Mouse (Mus musculus): ENCODE results near the gene Bcl2l14. TPM values are rescaled to one million over a fixed set of nuclear protein-coding genes. Genes with fewer than 3 reads are reported as not detected.

Bcl2l14 gene
- polyA plus RNA-seq (2012; rRNA removed): 1.1 and 3.1 TPM in 2 replicates

DNA sequence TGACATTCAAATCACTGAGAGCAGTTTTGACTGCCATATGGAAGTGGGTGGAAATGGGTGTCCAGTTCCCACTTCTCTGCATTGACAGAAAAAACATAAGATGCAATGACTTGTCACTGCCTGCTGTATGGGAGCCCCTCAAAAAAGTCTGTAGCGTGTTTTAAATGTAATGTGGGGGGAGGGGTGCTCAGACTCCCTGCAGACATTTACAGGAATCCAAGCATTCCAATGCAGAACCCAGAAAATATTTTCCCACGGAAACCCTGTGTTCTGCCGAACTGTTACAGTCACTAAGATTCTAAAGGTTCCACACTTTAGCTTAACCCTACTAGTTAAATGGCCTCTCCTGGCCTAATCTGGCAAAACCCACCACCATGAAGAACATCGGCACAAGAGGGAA is at the start of gene Bcl2l14:
Bcl2l14 (plus strand) TSS at position 301 of the 400 bp plus-strand sequence.
- DNase-seq (ENCODE audit: low read depth): no peak

DNA sequence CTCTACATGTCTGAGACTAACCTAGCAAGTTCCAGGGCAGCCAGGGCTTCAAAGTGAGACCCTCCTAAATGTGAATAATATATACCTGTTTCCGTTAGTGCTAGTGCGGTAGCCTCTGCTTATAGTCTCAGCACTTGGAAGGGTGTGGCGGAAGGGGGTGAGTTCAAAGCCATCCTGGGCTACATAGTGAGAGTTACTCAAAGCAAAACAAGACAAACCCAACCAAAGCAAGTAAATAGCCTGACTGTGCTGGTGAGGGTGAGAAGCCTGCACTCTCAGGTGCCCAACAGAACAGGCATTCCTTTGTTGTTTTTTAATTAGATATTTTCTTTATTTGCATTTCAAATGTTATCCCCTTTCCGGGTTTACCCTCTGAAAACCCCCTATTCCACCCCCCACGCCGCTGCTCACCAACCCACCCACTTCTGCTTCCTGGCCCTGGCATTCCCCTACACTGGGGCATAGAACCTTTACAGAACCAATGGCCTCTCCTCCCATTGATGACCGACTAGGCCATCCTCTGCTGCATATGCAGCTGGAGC is 47.5 kb upstream of the Bcl2l14 start:
- no peak for DNase-seq (ENCODE audit: low read depth)

DNA sequence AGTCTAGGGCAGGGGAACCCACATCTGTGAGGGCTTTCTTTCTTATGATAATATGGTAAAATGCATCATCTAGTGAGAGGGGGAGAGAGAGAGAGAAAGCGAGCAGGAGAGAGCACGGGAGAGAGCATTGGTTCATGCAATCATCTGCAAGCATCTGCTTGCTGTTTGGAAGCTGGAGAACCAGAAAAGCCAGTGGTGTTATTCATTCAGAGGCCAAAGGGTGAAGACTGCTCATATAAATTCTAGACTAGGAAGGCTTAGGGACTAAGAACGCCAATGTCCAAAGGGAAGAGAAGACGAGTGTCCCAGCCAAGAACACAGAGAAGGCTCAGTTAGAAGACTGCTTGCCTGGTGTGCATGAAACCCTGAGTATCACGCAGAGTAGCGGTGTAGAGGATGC is 43.2 kb upstream of the Bcl2l14 start:
- DNase-seq (ENCODE audit: low read depth): peak; percentile 97

DNA sequence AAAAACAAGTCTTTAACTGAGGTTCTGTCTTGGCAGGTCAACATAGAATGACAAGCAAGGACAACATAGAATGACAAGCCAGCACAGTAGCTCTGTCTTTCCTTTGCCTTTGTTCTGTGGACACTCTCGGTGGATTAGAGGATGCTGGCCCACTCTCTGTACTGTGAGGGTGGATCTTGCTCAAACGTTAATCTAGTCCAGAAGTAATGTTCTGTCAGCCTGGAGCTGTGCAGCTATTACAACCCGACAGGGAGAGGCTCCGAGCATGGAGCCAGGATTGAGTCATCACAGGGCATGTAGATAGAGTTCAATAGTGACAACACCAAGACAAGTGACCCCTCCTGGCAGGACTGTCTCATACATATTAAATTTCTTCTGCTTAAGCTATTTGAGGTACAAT is 42.4 kb upstream of the Bcl2l14 start:
- peak; percentile 97 for DNase-seq (ENCODE audit: low read depth)

DNA sequence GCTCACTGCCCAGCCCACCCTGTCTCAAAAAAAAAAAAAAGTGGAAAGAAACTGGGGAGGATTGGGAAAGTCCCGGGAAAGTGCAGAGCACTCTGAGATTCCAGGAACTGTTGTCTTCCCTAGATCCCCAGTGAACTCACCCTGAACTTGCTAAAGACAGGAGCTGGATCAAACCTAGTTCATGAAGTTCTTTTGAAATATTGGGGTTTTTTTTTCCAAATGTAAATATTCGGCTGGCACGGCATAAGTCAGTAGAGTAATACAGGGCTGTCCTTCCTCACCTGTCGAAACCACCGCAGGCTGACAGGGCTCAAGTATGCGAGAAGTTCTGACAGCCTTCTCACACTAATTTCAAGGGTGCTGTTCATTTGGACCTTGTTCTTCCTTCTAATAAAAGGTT is 38.5 kb upstream of the Bcl2l14 start:
- peak; percentile 75 for DNase-seq (ENCODE audit: low read depth)

DNA sequence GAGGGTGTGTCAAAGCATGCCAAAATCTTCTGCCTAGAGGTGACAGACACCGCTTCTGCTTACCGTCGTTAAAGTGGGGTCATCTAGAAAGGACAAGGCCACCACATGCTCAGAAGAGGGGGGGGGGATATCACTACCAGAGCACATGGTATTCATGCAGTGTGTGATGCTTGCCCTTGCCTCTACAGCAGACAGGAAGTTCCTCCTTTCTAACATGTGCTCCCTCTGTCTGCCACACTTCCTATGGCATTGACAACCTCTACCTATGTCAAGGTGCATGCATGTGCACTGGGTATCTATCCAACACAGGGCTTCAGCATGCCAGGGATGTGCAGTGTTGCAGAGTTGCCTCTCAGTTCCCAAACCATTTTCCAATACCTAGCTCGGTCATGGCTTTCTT is 36.0 kb upstream of the Bcl2l14 start:
- no peak for DNase-seq (ENCODE audit: low read depth)

DNA sequence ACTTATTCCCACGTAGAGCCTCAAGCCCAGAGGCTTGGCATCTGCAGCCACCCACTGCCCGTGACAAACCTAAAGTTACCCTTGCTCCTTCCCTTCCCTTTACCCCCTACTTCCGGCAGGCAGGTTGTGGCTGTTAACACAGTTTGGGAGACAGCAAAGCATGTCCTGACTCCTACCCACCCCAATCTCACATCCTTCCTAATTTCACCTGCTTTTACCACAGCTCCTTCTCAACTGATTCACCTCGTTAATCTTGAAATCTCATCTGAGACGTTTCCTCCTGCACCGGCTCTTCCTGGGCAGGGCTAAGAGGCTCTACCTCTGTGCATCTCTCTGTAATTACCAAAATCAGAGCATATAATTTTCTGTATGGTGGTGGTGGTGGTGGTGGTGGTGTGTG is 31.5 kb upstream of the Bcl2l14 start:
- no peak for DNase-seq (ENCODE audit: low read depth)

DNA sequence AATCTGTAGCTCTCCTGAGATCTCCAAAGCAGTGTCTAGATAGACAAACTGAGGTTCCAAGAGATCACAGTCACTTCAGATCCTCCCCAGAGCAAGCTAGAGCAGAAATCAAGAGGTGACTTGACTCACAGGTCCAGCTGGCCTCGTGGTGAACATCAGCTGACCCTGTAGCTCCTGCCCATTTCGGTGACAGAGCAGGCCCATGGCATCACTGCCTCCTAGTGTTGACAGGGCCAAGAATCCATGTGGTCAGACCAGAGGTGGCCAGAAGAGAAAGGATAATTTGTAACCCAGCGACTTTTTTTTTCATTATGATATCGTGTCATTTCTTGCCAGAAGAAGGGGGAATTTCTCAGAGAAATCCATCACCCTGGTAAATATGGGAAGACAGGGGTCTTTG is 30.2 kb upstream of the Bcl2l14 start:
- DNase-seq (ENCODE audit: low read depth): no peak

DNA sequence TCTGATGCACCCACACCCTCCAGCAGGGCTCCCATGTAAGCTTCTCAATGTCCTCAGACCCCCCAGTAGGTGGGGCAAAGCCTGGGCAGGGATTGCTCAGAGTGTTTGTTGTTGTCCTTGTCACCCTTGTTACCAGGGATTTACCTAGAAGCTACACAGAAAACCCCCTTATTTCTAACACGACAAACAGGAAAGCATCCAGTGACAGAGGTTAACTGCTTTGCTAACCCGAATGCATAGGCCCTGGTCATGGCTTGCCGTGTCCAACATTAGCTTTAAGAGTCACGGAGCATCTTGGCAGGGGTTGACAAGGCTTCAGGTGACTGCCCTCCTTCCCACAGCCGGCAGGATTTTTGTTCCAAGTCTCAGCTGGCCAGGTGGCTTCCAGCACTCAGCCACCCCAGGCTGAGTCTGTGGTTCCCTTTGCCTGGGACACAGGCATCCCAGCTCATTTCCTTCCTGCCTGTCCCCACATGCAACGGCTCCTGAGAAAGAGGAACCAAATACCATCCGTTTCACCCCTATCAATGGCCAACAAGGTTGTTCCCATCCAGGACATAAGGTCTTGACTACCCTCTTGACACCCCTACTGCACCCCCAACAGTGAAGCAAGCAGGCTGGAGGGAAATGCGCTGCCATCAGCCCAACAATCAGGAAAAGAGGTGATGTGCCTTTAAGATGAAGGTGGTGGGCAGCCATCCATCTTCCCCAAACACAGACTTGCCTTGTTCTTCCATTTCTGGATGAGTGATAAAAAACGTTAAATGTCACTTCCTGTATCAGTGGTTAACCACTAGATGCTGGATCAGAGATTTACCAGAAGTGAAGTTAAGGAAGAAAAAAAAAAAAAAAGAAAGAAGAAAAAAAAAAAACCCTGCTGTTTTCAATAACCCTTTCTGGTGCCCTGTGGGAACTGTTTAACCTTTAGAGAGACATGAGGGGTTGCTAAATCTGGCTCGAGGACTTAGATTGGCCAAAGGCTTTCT is 29.5 kb upstream of the Bcl2l14 start:
- DNase-seq (ENCODE audit: low read depth): no peak

DNA sequence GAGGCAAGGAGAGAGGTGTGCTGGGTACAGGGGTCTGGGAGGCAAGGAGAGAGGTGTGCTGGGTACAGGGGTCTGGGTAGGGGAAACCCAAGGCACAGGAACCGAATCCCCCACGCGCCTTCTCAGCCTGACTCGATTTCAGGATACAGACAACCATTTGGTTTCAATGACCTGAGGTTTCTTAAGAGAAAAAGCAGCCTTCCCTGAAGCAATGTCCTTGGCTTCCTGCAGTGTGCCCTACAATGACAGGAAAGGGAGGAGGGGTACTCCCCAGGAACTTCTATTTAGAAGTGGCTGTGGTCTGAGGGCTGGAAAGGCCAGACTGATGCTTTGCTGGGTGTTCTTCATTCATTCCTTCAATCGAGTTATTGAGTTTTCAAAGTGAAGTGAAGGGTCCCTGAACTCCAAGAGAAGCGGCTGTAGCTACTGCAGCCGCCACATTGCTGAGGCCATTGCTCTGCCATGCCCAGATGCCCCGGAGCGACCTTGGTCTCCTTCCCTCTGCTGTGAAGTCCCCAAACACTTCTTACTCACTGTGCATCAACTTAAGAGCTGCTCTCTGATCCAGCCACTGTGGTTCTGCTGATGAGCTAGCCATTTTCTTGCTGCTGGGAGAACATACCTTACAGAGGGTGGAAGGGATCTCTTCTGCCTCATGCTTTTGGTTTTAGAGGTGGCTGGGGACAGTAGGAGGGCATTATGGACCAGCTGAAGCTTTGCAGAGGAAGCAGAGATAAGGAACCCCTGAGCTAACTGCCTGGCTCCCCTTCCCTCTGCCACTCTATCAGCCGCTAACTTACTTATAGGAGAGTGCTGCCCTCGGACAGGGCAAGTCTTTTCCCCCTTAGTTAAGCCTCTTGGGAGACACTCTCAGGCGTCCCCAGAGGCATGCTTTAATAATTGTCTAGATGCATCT is 28.5 kb upstream of the Bcl2l14 start:
- no peak for DNase-seq (ENCODE audit: low read depth)

DNA sequence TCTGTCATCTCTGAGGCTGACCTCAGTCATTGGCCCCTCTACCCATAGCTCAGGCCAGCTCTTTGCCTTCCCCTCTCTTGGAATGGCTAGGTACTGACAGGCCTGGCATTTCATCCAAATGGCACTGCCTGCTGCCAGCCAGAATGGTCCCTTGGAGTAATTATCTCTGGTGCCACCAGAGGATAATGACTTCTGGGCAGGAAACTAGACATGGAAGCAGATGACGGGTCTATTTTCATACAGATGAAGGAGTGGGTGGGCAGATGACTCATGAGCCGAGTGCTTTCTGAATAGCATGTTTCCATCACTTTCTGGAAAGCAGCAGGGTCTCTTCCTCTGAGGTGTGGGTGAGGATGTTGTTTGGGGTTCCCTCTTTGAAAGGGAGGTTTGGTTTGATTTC is 23.2 kb upstream of the Bcl2l14 start:
- DNase-seq (ENCODE audit: low read depth): no peak

DNA sequence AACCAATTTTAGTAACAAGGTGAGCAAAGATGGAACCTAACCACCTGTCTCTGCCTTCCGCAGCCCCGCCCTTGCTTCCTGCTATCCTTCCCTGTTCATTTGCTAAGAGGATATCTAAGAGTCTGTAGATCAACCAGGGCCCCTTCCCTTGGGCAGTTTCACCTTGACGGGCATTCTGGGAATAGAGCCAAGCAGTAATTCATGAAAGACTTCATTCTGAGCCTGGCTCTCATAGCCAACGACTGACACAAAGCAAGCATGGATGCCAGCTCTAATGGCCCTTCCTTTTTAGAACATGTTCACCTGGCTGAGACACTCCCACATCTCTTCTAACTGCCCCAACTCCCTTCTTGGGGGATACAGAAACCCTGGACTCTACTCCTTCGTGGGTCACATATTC is 18.9 kb upstream of the Bcl2l14 start:
- no peak for DNase-seq (ENCODE audit: low read depth)

DNA sequence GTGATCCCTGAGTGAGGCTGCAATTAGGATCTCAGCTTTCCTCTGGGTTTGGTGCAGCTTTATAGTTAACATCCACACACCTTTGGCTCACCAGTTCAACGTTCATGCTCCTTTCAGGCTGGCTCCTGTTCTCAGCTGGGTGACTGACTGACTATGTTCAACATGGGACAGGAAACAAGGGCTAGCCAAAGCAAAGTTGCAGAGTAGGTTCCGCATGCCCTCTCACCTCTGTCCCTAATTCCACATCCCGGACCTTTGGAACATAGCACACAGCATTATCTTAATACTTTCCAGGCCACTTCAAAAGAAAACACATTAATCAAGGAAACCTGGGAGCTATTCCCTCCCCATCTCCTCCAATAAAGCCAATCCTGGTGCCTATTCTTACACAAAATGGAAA is 18.3 kb upstream of the Bcl2l14 start:
- DNase-seq (ENCODE audit: low read depth): no peak

DNA sequence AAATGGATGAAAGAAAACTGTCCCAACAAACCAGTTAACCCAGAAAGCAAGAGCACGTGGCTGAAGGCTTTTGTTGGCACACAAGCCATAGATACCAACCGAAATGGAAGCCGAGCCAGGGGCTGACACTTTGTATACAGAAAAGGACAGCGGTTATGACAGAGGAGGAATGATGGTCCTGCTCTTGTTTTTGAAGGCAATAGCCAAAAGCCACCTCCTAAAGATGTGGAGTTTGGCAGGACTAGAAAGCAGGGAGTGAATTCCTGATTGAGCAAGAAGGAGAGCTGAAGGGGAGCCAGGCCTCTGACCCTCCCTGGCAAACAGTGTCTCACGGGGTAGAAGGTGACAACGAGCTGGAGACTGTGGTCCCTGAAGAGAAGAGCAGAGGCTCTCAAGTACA is 14.7 kb upstream of the Bcl2l14 start:
- DNase-seq (ENCODE audit: low read depth): no peak

DNA sequence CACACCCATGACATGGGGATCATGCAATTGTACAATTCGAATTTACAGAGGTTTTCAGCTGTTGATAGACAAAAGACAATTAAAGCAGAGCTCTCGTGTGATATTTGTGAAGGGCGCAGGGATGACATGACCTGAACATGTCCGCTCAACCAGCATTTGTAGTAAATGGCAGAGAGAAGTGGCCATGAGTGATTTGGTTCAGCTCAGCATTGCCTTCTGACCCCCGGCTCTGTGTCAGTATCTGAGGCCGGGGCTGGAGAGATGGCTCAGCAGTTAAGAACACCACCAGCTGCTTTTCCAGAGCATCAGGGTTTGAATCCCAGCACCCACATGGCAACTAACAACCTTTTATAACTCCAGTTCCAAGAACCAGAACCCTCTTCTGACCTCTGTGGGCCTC is 10.2 kb upstream of the Bcl2l14 start:
- DNase-seq (ENCODE audit: low read depth): no peak

DNA sequence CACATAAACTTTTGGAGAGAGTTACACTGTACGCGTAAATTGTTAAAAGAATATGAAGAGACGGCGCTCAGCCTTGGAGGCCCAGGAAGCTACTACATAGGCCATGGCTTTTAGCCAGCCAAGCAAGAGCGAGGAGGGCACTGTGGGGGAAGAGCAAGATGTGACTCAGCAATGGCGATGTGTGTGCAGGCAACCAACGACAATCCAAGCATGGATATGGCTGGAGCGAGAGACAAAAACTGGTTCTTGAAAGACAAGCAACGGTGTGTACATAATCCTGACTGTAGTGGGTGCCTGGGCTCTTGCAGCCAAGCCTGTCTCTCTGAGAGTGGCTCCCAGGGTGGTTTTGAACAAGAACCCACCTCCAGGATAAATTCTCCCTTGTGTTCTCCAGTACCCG is 8.7 kb upstream of the Bcl2l14 start:
- no peak for DNase-seq (ENCODE audit: low read depth)

DNA sequence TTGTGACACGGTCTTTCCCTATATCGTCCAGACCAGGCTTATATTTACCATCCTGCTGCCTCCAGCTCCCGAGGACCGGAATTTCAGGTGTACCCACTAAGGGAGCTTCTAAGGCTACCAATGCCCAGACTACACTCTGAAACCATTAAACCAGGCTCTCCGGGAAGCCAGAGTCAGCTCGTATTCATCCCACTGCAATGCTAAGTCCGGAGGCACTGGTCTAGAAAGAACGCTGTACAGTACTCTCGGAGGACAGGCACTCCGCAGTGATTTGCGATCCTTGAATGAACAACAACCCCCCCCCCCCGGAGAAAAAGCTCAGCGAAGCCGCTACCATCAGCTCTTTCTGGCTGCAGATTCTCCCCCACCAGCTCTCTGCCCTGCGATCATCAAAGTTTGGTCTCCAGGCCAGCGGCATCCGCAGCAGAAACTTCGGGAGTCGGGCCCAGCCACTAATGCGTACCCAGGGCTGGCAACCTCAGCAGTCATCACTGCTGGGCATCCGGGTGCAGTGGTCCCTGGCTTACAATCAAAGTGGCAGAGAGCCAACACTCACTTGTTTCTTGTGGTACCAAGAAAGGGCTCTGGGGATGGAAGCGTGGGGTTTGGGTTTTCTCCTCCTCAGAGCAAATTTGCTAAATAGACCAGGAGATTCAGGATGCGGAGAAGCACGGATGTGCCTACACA is 7.6 kb upstream of the Bcl2l14 start:
- no peak for DNase-seq (ENCODE audit: low read depth)

DNA sequence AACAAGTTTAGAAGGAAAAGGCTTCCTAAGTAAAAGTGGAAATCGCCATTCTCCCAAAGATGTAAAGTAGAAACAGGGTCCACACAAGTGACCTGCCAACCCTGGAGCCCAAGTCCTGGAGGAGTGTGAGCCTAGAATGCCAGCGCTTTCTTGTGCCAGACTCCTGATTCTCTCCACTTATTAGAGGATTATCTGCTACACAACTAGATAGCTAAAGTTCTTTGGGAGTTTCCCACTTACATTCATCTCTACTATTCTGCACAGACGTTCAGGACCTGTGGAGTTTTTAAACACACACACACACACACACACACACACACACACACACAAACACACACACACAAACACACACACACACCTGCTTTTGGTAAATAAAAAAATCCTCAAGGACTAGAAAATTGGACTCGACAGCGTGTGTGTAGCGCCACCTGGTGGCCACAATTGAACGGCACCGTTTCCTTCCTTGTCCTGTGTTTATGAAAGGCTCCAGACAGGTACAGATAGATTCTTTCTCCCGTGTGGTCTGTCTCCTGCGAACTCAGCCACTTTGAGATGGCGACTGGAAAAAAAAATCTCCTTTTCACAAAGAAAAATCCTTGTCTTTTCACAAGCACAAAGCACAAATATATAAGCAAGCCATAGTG is 6.7 kb upstream of the Bcl2l14 start:
- DNase-seq (ENCODE audit: low read depth): no peak

DNA sequence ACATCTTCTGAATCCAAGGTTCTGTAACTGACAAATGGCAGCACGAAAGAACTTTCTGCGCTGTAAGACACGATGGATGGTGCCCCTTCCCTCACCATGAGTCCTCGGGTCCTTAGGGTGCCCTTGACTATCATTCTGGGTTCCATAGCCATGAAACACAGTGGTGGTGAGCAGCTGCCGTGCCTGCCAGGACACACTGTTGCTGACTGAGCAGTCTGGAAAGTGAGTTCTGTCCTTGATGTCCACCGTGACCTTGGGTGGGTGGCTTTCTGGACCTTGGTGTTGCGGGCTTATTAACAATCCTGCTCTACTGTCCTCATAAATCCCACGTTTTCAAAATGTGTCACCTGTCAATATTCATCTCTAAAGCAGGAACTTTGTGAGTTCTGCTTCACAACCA is 6.2 kb upstream of the Bcl2l14 start:
- no peak for DNase-seq (ENCODE audit: low read depth)

DNA sequence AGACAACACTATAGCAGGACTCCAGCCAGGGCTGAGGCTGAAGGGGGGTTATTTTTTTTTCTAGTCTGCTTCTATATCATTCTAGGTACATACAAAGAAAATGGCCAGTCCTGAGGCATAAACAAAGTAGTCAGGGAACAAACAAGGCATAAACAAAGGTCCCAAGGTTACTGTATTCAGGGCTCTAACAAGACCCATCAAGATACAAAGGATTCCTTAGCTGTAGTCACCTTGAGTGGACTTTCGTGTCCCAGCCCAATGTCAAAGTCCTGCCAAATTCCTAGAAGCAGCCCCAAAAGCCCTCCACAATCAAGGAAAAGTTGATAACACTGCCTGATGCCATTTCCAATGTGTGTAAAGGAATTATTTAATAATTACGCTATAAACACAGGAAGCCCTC is 5.3 kb upstream of the Bcl2l14 start:
- no peak for DNase-seq (ENCODE audit: low read depth)
